Mouse (Mus musculus): Measurements from ENCODE around the gene Dmbt1. TPM values are rescaled to one million over a fixed set of nuclear protein-coding genes. Genes with fewer than 3 reads are reported as not detected.
"Not testable (repeated sequence)": the region's sequence is repeated elsewhere in the genome, so short reads cannot be mapped to it uniquely, and the experiment has no call there.

Dmbt1 gene
- polyA plus RNA-seq, 1 experiment: not detected

- Histone ChIP-seq H3K27me3 (ENCODE audit: control insufficient read depth, insufficient read depth, insufficient read length) (no peaks in the 10 kb centered on the region), H3K4me3 (ENCODE audit: insufficient read depth, poor library complexity, severe bottlenecking) (no peak overlapping the region), H3ac (ENCODE audit: control insufficient read depth, insufficient read length, low read depth) (no peak overlapping the region), H3K79me2 (ENCODE audit: control insufficient read depth, insufficient read depth) (no peaks in the 10 kb centered on the region), H3K79me3 (ENCODE audit: low read depth) (no peaks in the 10 kb centered on the region), H3K36me3 (ENCODE audit: control insufficient read depth, insufficient read depth) (no peaks in the 10 kb centered on the region)
- TF ChIP-seq MYOG (IDR thresholded peaks at IDR 0.05; ENCODE audit: control insufficient read depth, extremely low read depth, insufficient read length) (no peak), CTCF (IDR thresholded peaks at IDR 0.05; ENCODE audit: control insufficient read depth, insufficient read depth, insufficient read length) (peak; percentile 21)
These were observed 23.0 kb downstream of the Dmbt1 start for GRCm38 (mm10) chr7:131054808-131055370.

- H3K36me3 ChIP-seq (ENCODE audit: control insufficient read depth, insufficient read depth); H3K27me3 ChIP-seq (ENCODE audit: control insufficient read depth, insufficient read depth, insufficient read length); H3K4me3 ChIP-seq (ENCODE audit: insufficient read depth, poor library complexity, severe bottlenecking); H3K79me2 ChIP-seq (ENCODE audit: control insufficient read depth, insufficient read depth); H3K79me3 ChIP-seq (ENCODE audit: low read depth); H3ac ChIP-seq (ENCODE audit: control insufficient read depth, insufficient read length, low read depth): not testable (repeated sequence)
These were observed 26.1 kb downstream of the Dmbt1 start for GRCm38 (mm10) chr7:131057918-131058317.

GRCm38 (mm10) chr7:131059808-131060207 lies 28.0 kb downstream of the Dmbt1 start:
- H3K36me3 ChIP-seq (ENCODE audit: control insufficient read depth, insufficient read depth); H3ac ChIP-seq (ENCODE audit: control insufficient read depth, insufficient read length, low read depth); H3K27me3 ChIP-seq (ENCODE audit: control insufficient read depth, insufficient read depth, insufficient read length); H3K79me2 ChIP-seq (ENCODE audit: control insufficient read depth, insufficient read depth); H3K4me3 ChIP-seq (ENCODE audit: insufficient read depth, poor library complexity, severe bottlenecking); H3K79me3 ChIP-seq (ENCODE audit: low read depth): not testable (repeated sequence)

GRCm38 (mm10) chr7:131062541-131062940 lies 30.7 kb downstream of the Dmbt1 start:
- no peak overlapping the region for H3K4me3 ChIP-seq (ENCODE audit: insufficient read depth, poor library complexity, severe bottlenecking)
- H3ac ChIP-seq (ENCODE audit: control insufficient read depth, insufficient read length, low read depth): no peak overlapping the region
- no peaks in the 10 kb centered on the region for H3K27me3 ChIP-seq (ENCODE audit: control insufficient read depth, insufficient read depth, insufficient read length)
- no peaks in the 10 kb centered on the region for H3K79me2 ChIP-seq (ENCODE audit: control insufficient read depth, insufficient read depth)
- TF ChIP-seq FOSL1 (IDR thresholded peaks at IDR 0.05; ENCODE audit: insufficient read depth, low read length, poor library complexity, severe bottlenecking) (no peak), USF1 (IDR thresholded peaks at IDR 0.05; ENCODE audit: low read depth) (no peak), CEBPB (IDR thresholded peaks at IDR 0.05; ENCODE audit: low read depth) (no peak), MAX (IDR thresholded peaks at IDR 0.05) (no peak), MYOG (IDR thresholded peaks at IDR 0.05; ENCODE audit: control insufficient read depth, extremely low read depth, insufficient read length) (no peak), MYOD1 (IDR thresholded peaks at IDR 0.05; ENCODE audit: control insufficient read depth, insufficient read length, low read depth) (no peak), CTCF (IDR thresholded peaks at IDR 0.05; ENCODE audit: control insufficient read depth, insufficient read depth, insufficient read length) (no peak)
- H3K36me3 ChIP-seq (ENCODE audit: control insufficient read depth, insufficient read depth): no peaks in the 10 kb centered on the region
- H3K79me3 ChIP-seq (ENCODE audit: low read depth): no peaks in the 10 kb centered on the region

GRCm38 (mm10) chr7:131068191-131068590 lies 36.3 kb downstream of the Dmbt1 start:
- H3K36me3 ChIP-seq (ENCODE audit: control insufficient read depth, insufficient read depth); H3ac ChIP-seq (ENCODE audit: control insufficient read depth, insufficient read length, low read depth); H3K79me3 ChIP-seq (ENCODE audit: low read depth); H3K4me3 ChIP-seq (ENCODE audit: insufficient read depth, poor library complexity, severe bottlenecking); H3K79me2 ChIP-seq (ENCODE audit: control insufficient read depth, insufficient read depth); H3K27me3 ChIP-seq (ENCODE audit: control insufficient read depth, insufficient read depth, insufficient read length): not testable (repeated sequence)

GRCm38 (mm10) chr7:131073476-131073875 lies 41.6 kb downstream of the Dmbt1 start:
- H3ac ChIP-seq (ENCODE audit: control insufficient read depth, insufficient read length, low read depth); H3K27me3 ChIP-seq (ENCODE audit: control insufficient read depth, insufficient read depth, insufficient read length); H3K4me3 ChIP-seq (ENCODE audit: insufficient read depth, poor library complexity, severe bottlenecking); H3K36me3 ChIP-seq (ENCODE audit: control insufficient read depth, insufficient read depth); H3K79me2 ChIP-seq (ENCODE audit: control insufficient read depth, insufficient read depth); H3K79me3 ChIP-seq (ENCODE audit: low read depth): not testable (repeated sequence)

GRCm38 (mm10) chr7:131074098-131074497 lies 42.2 kb downstream of the Dmbt1 start:
- peak; percentile 24 for TF ChIP-seq MYOD1 (IDR thresholded peaks at IDR 0.05; ENCODE audit: control insufficient read depth, insufficient read length, low read depth)
- not testable (repeated sequence) for H3K36me3 ChIP-seq (ENCODE audit: control insufficient read depth, insufficient read depth); H3K27me3 ChIP-seq (ENCODE audit: control insufficient read depth, insufficient read depth, insufficient read length); H3ac ChIP-seq (ENCODE audit: control insufficient read depth, insufficient read length, low read depth); H3K79me3 ChIP-seq (ENCODE audit: low read depth); H3K4me3 ChIP-seq (ENCODE audit: insufficient read depth, poor library complexity, severe bottlenecking); H3K79me2 ChIP-seq (ENCODE audit: control insufficient read depth, insufficient read depth)

Data from C2C12 (cell line).